Mouse (Mus musculus) midbrain, embryonic 10.5 days (tissue): Measurements from ENCODE around the gene Clstn3. TPM values are rescaled to one million over a fixed set of nuclear protein-coding genes. Genes with fewer than 3 reads are reported as not detected.
"Not testable (repeated sequence)": the region's sequence is repeated elsewhere in the genome, so short reads cannot be mapped to it uniquely, and the experiment has no call there.

Experiments used
- DNase-seq: peaks from one replicate; pipeline ENCODE4 v3.0.0-alpha.2; 2017; ENCODE audit warnings: low spot score
- H3K27ac ChIP-seq: fragments of 300-500 bp; sonication (generic); replicated peaks from 2 replicates; pipeline ENCODE4 v1.5.1; 2016; ENCODE audit warnings: mild to moderate bottlenecking
- H3K27me3 ChIP-seq: fragments of 300-500 bp; sonication (generic); 2 replicates; pipeline ENCODE4 v1.6.1; 2016; ENCODE audit warnings: low read depth, mild to moderate bottlenecking; ENCODE audit not compliant: poor library complexity, severe bottlenecking
- H3K36me3 ChIP-seq: fragments of 300-500 bp; sonication (generic); 2 replicates; pipeline ENCODE4 v1.6.1; 2016; ENCODE audit warnings: mild to moderate bottlenecking, moderate library complexity
- H3K4me1 ChIP-seq: fragments of 300-500 bp; sonication (generic); 2 replicates; pipeline ENCODE4 v1.6.1; 2016
- H3K4me3 ChIP-seq: fragments of 300-500 bp; sonication (generic); 2 replicates; pipeline ENCODE4 v1.5.1; 2016; ENCODE audit warnings: mild to moderate bottlenecking, moderate library complexity
- H3K9me3 ChIP-seq: fragments of 300-500 bp; sonication (generic); replicated peaks from 2 replicates; pipeline ENCODE4 v1.6.1; 2016; ENCODE audit warnings: mild to moderate bottlenecking
- WGBS: fragments of 180-500 bp; shearing (Covaris S2); methylation state at CpG from one replicate; pipeline ENCODE4 v1.1.7; 2016; 5-methylcytosine and 5-hydroxymethylcytosine counted together
- polyA plus RNA-seq: library from polyadenylated mRNA; unstranded; fragments of >200 nt; fragmentation: Nextera tagmentation; extraction: Ambion mirVana; gene quantifications from 2 replicates; pipeline ENCODE4 v1.2.1, GENCODE M21; 2016

Clstn3 gene
- polyA plus RNA-seq, 1 experiment from 2014 or later: 8.4 TPM

DNA sequence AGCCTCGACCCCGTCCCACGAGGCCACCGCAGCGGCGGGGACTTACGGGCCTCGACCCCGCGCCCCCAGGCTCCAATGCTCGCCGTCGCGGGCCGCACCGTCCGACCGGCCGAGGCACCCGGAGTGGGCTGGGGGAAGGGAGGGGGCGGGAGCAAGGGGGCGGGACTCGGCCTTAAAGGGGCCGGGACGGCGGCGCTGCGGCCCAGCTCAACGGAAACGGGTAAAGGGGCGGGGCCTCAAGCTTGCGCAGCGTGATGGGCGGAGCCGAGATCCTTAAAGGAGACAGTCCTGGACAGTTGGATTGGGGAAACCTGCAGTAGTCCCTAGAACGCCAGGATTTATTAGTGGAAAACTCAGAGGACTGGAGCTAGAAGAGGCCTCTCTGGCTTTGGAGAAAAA, 49.7 kb downstream of the Clstn3 start, which contains the start of gene Pex5:
TSS of gene Pex5 (minus strand) at position 141 of the 399 bp plus-strand sequence.
- H3K27ac ChIP-seq: peak within 1 kb of the TSS; percentile 96
- peaks cover 30% of the 10 kb centered on the region for H3K36me3 ChIP-seq
- H3K4me1 ChIP-seq: peaks cover 24% of the 10 kb centered on the region
- DNase-seq: peak; percentile 92
- H3K9me3 ChIP-seq: no peaks in the 10 kb centered on the region
- under 1% methylated on average over 28 of the region's 36 CpGs for WGBS
- H3K27me3 ChIP-seq: no peaks in the 10 kb centered on the region
- peak within 1 kb of the TSS; percentile 93 for H3K4me3 ChIP-seq

GRCm38 (mm10) chr6:124414150-124414926, 50.3 kb downstream of the Clstn3 start:
- peak; percentile 67 for DNase-seq
- peaks cover 24% of the 10 kb centered on the region for H3K4me1 ChIP-seq
- WGBS: 3% methylated on average over 45 of the region's 45 CpGs
- no peaks in the 10 kb centered on the region for H3K9me3 ChIP-seq
- H3K4me3 ChIP-seq: peak overlapping the region; percentile 93
- H3K36me3 ChIP-seq: peaks cover 33% of the 10 kb centered on the region
- no peaks in the 10 kb centered on the region for H3K27me3 ChIP-seq
- peak overlapping the region; percentile 96 for H3K27ac ChIP-seq

- H3K27ac ChIP-seq: peak overlapping the region; percentile 96
Observed at GRCm38 (mm10) chr6:124413770-124414149, 50.8 kb downstream of the Clstn3 start.

DNA sequence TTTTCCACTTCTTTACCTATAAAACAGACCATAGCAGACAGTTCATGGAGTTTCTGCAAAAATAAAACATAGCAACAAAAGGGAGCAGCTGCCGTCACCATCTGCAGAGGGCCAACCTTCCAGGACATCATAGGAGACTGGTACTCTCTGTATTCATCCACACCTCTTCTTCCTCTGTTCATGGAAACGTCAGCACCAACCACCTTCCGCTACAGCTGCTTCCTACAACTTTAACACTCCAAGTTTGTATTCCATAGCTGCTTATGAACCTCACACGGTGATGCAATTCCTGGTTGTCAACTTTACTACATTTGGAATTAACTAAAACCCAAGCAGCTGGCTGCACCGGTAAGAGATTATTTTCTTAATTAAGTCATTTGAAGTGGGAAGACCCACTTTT, 56.2 kb downstream of the Clstn3 start:
- no peaks in the 10 kb centered on the region for H3K27me3 ChIP-seq
- no peak overlapping the region for H3K4me3 ChIP-seq
- whole genome bisulfite sequencing: 94% methylated on average over 5 of the region's 5 CpGs
- H3K4me1 ChIP-seq: peaks cover 4% of the 10 kb centered on the region
- DNase-seq: no peak
- H3K27ac ChIP-seq: no peak overlapping the region
- peaks cover 81% of the 10 kb centered on the region for H3K36me3 ChIP-seq
- no peaks in the 10 kb centered on the region for H3K9me3 ChIP-seq

More at GRCm38 (mm10) chr6:124413770-124414149, 50.8 kb downstream of the Clstn3 start:
- 66% methylated on average over 3 of the region's 3 CpGs for WGBS
- peaks cover 24% of the 10 kb centered on the region for H3K4me1 ChIP-seq
- DNase-seq: no peak
- peaks cover 39% of the 10 kb centered on the region for H3K36me3 ChIP-seq
- no peaks in the 10 kb centered on the region for H3K9me3 ChIP-seq
- H3K4me3 ChIP-seq: peak overlapping the region; percentile 93
- no peaks in the 10 kb centered on the region for H3K27me3 ChIP-seq

DNA sequence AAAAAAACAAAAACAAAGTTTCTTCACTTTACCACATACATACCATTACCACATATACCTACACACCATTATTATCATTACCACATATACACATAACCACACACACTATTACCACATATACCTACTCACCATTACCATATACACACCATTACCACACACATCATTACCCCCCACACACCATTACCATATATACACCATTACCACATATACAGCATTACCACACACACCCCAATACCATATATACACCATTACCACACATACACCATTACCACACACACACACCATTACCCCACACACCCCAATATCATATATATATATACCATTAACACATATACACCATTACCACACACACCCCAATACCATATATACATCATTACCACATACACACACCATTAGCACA, 57.4 kb downstream of the Clstn3 start:
- H3K27me3 ChIP-seq: no peaks in the 10 kb centered on the region
- no peak overlapping the region for H3K27ac ChIP-seq
- no peak for DNase-seq
- H3K4me3 ChIP-seq: no peak overlapping the region
- peaks cover 81% of the 10 kb centered on the region for H3K36me3 ChIP-seq
- no peaks in the 10 kb centered on the region for H3K9me3 ChIP-seq
- H3K4me1 ChIP-seq: no peaks in the 10 kb centered on the region

DNA sequence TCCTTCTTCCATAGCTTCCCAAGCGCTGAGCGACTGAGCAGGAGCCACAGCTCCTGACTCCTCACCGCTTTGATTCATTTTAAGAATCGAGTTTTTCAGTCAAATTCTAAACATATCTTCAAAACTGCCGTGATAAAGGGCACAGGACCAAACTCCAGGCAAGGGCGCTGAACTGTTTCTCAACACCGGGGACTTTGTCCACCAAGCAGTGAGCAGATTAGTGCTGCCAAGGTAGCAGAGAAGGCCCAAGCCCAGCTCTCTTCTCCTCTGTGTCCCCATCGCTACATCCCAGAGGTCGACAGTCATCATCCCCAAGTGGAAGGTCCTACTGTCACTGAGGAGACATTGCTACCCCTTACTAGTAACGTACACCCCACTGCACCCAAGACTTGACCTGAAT, 58.3 kb downstream of the Clstn3 start:
- H3K4me3 ChIP-seq: no peak overlapping the region
- H3K4me1 ChIP-seq: no peaks in the 10 kb centered on the region
- peaks cover 81% of the 10 kb centered on the region for H3K36me3 ChIP-seq
- H3K9me3 ChIP-seq: no peaks in the 10 kb centered on the region
- no peak overlapping the region for H3K27ac ChIP-seq
- H3K27me3 ChIP-seq: no peaks in the 10 kb centered on the region
- 95% methylated on average over 10 of the region's 10 CpGs for WGBS
- DNase-seq: no peak

DNA sequence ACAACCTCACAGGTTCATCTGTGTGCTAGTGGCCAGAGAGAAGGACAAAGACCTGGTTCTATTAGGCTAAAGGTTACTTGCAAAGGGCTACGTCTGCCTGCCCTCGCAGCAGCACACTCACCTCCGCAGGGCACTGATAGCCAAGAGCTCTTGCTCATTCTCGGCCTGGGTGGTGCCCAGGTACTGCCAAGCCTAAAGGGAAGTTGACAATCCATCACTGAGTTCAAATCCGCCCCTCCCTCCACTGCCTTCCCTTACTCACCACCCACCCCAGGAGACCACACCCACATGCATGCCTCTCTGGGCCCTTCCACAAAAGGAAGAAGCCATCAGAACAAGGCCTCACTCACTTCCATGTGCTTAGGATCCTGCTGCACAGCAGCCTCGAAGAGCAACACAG, 64.9 kb downstream of the Clstn3 start:
- Histone ChIP-seq H3K27me3 (no peaks in the 10 kb centered on the region), H3K4me1 (no peaks in the 10 kb centered on the region), H3K36me3 (peaks cover 89% of the 10 kb centered on the region), H3K27ac (no peak overlapping the region), H3K9me3 (no peaks in the 10 kb centered on the region), H3K4me3 (no peak overlapping the region)
- 91% methylated on average over 6 of the region's 6 CpGs for WGBS
- no peak for DNase-seq

DNA sequence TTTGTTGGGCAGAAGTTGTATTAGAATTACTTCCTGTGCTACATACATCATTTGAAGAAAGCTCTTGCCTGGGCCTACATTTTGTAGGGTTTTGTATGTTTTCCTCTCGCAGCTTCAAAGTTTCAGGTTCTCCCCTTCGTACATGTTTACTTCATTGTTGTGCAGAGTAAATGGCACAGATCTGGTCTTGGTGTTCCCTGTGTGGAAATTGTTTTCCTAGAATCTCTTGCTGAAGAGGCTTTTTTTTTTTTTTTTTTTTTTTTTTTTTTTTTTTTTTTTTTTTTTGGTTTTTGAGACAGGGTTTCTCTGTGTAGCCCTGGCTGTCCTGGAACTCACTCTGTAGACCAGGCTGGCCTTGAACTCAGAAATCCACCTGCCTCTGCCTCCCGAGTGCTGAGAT, 69.6 kb downstream of the Clstn3 start:
- not testable (repeated sequence) for H3K9me3 ChIP-seq, DNase-seq, H3K27ac ChIP-seq, H3K4me1 ChIP-seq, H3K27me3 ChIP-seq, H3K4me3 ChIP-seq
- H3K36me3 ChIP-seq: peaks cover 42% of the 10 kb centered on the region
- WGBS: 91% methylated on average over 3 of the region's 3 CpGs

Other genes starting within 250 kb of the Clstn3 start
- gene Vmn2r27, start 232.9 kb downstream of the Clstn3 start, polyA plus RNA-seq: not detected in 2 replicates
- not detected in 2 replicates for gene Cd163, start 160.1 kb downstream of the Clstn3 start, polyA plus RNA-seq
- gene Pex5, start 49.7 kb downstream of the Clstn3 start, polyA plus RNA-seq: 42.6 and 48.8 TPM in 2 replicates
- 0.14 and 0.28 TPM in 2 replicates for gene C1rl, start 28.3 kb upstream of the Clstn3 start, polyA plus RNA-seq
- 0.06 and 0.12 TPM in 2 replicates for gene C1ra, start 47.6 kb upstream of the Clstn3 start, polyA plus RNA-seq
- gene C1s1, start 77.6 kb upstream of the Clstn3 start, polyA plus RNA-seq: 0.17 and 0.37 TPM in 2 replicates
- not detected in 2 replicates for gene C1rb, start 105.5 kb upstream of the Clstn3 start, polyA plus RNA-seq
- 0.11 TPM in 1 of 2 replicates, not detected in the other for gene C1s2, start 171.3 kb upstream of the Clstn3 start, polyA plus RNA-seq
- 35.8 and 38.7 TPM in 2 replicates for gene Lpcat3, start 198.2 kb upstream of the Clstn3 start, polyA plus RNA-seq
- 217 and 243 TPM in 2 replicates for gene Emg1, start 247.4 kb upstream of the Clstn3 start, polyA plus RNA-seq
- 401 and 471 TPM in 2 replicates for gene Phb2, start 247.5 kb upstream of the Clstn3 start, polyA plus RNA-seq